Mouse (Mus musculus) CH12.LX (cell line): ENCODE measurements around the gene Rasgef1a.

Source experiments
- CTCF ChIP-seq, 2 experiments: IDR thresholded peaks in 1 of 2; conservative IDR thresholded peaks in 1 of 2; 2 replicates each; pipeline ENCODE4 v1.5.1; 2011 to 2012; ENCODE audit warnings: low read depth in 2 of 2, low read length in 2 of 2, improper control_type of control experiment in 1 of 2, inconsistent platforms in 1 of 2, mild to moderate bottlenecking in 1 of 2, moderate library complexity in 1 of 2
- EP300 ChIP-seq: IDR thresholded peaks from 2 replicates; pipeline ENCODE4 v1.6.1; 2011; ENCODE audit warnings: low read length, improper control_type of control experiment
- ETS1 ChIP-seq: conservative IDR thresholded peaks from 2 replicates; pipeline ENCODE4 v1.6.1; 2012; ENCODE audit warnings: low read depth, mild to moderate bottlenecking, inconsistent platforms, low read length, improper control_type of control experiment, moderate library complexity
- HCFC1 ChIP-seq: IDR thresholded peaks from 2 replicates; pipeline ENCODE4 v1.6.1; 2012; ENCODE audit warnings: low read depth, mild to moderate bottlenecking, inconsistent platforms, low read length, improper control_type of control experiment
- MAFK ChIP-seq: IDR thresholded peaks from 2 replicates; pipeline ENCODE4 v1.6.1; 2011; ENCODE audit warnings: low read length, improper control_type of control experiment; ENCODE audit not compliant: insufficient replicate concordance
- MAX ChIP-seq: IDR thresholded peaks from 2 replicates; pipeline ENCODE4 v1.6.1; 2011; ENCODE audit warnings: low read length, improper control_type of control experiment
- MXI1 ChIP-seq: IDR thresholded peaks from 2 replicates; pipeline ENCODE4 v1.6.1; 2011; ENCODE audit warnings: mild to moderate bottlenecking, low read depth, low read length, improper control_type of control experiment
- MYC ChIP-seq: IDR thresholded peaks from 2 replicates; pipeline ENCODE4 v1.6.1; 2011; ENCODE audit warnings: low read depth, mild to moderate bottlenecking, improper control_type of control experiment, low read length
- NELFE ChIP-seq: IDR thresholded peaks from 2 replicates; pipeline ENCODE4 v1.6.1; 2011; ENCODE audit warnings: low read depth, low read length, improper control_type of control experiment
- POLR2AphosphoS2 ChIP-seq: IDR thresholded peaks from 2 replicates; pipeline ENCODE4 v1.6.1; 2011; ENCODE audit warnings: low read depth, low read length, improper control_type of control experiment
- ZNF384 ChIP-seq: IDR thresholded peaks from 2 replicates; pipeline ENCODE4 v1.6.1; 2012; ENCODE audit warnings: low read depth, low read length, improper control_type of control experiment, inconsistent platforms

GRCm38 (mm10) chr6:118010756-118011615 is at the start of gene Rasgef1a:
- no peak for TF ChIP-seq EP300
- TF ChIP-seq MAX = no peak
- TF ChIP-seq CTCF (conservative IDR thresholded peaks at IDR 0.05 in 1 of 2, IDR thresholded peaks at IDR 0.05 in 1 of 2; ENCODE audit: low read depth in 2 of 2, low read length in 2 of 2) = no peak
- TF ChIP-seq MYC = no peak
- no peak for TF ChIP-seq NELFE
- no peak for TF ChIP-seq POLR2AphosphoS2
- no peak for TF ChIP-seq ETS1
- no peak for TF ChIP-seq HCFC1
- TF ChIP-seq MXI1 = no peak
- no peak for TF ChIP-seq ZNF384
- no peak for TF ChIP-seq MAFK
